Mouse (Mus musculus): ENCODE measurements at regions not wholly inside any gene's neighbourhood (a gene's known extent, or its start where the extent isn't known, plus 50 kb on each side); places are given as distances from the start of the nearest gene placed in this dataset.

DNA sequence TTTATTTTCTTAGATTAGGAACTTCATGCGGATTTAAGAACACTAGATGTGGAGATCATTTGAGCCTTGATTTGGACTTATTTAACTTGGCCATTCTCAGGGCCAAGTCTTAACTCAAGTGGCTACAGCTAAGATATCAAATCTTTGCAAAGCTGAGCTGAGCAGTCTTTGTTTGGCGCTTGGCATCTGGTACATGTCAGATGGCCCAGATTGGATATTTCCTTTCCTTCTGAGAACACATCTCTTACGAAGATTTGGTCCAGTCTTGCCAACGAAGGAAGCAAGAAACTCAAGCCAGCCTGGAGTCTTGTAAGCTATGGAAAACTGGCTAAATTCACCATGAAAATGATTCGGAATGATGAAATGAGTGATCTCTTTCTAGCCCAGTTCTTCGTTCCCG lies 59.1 kb upstream of the Cdc42ep3 start:
- no peak for DNase-seq (ENCODE audit: low read depth, low spot score)

DNA sequence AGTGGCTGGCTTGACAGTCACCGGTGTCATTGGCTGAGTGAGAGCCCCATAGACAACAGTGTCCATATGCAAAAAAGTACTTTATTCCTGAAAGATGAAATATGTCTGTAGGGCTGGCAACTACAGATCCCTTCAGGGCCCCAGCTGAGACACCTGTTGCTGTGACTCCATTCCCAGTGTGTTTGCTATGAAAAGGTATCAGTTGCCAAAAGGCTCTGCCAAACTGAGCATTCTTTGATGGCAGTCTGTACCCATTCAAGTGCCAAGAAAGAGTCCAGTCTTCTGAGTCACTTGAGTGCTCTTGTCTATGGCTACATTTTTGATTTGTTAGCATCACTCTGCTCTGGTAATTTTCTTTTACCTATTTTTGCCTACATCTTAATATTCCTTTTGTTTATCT lies 63.1 kb upstream of the Cdc42ep3 start:
- no peak for DNase-seq (ENCODE audit: low read depth, low spot score)

DNA sequence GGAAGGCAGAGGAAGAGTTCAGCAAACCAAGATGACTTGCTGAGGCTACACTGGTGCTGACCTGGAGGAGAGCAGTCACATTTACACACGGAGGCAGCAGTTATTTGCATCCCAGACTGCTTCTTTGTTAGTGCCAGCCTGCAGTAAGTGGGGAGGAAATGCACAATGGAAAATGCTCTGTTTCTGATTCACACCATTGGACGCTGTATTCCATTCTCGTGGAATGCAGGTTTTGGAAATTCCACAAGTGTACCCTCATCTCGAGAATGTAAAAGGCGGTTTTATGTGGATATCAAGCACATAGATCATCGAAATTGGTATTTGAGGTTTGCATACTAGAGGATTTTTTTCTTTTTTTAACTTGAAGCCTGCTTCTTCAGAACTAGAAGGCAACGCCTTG lies 66.7 kb upstream of the Cdc42ep3 start:
- no peak for DNase-seq (ENCODE audit: low read depth, low spot score)

DNA sequence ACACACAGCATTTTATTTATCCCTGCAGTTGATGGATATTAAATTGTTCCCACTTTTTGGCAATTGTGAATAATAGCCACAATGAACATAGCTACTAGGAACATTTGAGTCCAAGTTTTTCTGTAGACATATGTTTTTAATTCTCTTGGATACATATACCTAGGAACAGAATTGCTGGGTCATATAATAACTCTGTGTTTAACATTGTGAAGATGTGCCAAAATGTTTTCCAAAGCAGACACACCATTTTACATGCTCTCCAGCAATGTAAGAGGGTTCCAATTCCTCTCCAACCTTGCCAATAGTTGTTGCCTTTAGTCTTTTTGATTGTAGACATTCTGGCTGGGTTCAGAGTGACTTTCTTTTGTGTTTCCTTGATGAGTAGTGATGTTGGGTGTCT lies 84.3 kb upstream of the Cdc42ep3 start:
- DNase-seq (ENCODE audit: low read depth, low spot score) = no peak

DNA sequence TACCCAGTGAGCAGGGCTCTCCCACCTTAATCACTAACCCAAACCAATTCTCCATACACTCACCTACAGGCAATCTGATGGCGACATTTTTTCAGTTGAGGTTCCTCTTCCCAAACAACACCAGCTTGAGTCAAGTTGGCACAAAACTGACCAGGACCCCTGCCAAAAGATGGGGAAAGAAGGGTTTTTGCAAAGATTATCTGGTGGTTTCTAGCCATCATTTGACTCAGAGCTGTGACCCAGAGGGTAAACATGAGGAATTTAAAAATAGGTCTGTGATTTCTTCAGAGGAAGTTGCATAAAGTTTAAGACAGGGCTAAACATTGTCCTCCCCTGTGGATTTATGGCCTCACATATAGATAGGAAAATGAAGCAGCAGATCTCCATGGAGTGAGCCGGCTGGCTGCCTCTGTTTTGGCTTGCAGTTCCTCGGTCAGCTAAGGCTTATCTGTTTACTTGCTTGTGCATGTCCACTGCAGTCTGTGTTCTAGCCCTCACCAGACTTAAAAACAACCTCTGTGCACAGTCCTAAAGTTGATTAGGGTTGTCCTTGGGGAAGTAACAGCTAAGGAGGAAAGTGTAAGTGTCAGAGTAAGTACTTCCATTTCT lies 87.7 kb upstream of the Cdc42ep3 start:
- no peak for DNase-seq (ENCODE audit: low read depth, low spot score)

DNA sequence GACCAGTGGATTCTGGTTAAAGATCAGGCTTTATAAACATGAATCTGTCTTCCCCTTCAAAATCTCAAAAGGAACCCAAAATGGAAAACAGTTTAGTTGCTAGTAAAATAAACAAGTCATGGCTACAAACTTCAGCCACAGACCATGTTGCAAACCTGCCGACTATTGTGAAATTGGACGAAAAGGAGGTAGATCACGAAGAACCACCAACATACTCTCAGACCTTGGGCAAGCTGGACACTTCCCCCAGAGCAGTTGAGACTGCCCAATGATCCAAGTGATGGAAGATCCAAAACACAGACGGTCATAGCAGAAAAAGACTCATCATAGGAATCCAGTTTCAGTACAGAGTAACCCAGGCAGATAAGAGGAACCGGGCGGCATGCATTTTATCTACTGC lies 92.3 kb upstream of the Cdc42ep3 start:
- DNase-seq (ENCODE audit: low read depth, low spot score) = no peak

DNA sequence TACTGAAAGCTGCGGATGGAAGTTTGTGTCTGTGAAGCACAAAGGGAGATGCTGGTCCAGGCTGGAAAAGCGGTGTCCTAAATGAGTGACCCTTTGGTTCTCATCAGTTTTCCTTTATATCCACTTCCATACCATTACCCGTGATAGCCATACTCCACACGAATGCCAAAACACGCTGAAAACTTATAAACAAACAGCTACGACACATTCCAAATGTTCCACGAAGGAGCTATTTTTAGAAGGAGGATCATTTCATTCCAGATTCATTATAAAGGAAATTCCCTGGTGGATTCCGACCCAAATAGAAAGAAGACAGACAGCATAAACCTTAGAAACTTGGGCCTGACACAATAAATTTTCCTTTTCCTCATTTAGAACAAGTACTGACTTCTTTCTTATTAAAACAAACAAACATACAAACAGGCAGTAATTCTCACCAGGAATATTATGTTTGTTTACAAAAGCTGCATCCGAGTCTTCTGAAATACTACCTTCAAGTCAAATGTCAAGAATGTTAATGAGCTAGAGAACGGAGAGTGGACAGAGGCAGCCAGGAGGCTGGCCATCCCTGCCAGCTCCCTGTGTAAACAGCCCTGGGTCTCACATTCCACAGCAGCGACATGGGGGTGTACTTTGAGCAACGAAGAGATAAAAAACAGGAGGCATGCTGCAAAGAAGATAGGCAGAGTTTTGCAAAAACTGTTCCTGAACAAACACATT lies 96.4 kb upstream of the Cdc42ep3 start:
- no peak for DNase-seq (ENCODE audit: low read depth, low spot score)

DNA sequence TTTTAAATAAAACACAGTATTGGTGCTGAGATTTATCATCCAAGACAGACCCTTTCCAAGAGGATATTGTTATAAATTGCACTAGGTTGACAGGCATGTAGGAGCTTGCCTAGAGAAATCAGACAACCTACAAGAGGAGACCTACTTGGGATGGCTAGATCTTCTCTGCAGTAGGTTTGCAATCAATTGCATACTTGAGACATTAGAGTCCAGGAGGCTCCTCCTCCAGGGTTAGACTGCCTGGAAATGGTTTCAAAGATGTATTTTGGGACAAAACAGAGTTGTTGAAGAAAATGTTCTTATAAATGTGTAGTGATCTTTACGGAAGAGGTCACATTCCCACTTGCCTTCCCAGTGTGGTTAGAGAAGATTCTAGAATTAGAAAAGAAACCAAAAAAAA lies 98.9 kb upstream of the Cdc42ep3 start:
- DNase-seq (ENCODE audit: low read depth, low spot score) = no peak

DNA sequence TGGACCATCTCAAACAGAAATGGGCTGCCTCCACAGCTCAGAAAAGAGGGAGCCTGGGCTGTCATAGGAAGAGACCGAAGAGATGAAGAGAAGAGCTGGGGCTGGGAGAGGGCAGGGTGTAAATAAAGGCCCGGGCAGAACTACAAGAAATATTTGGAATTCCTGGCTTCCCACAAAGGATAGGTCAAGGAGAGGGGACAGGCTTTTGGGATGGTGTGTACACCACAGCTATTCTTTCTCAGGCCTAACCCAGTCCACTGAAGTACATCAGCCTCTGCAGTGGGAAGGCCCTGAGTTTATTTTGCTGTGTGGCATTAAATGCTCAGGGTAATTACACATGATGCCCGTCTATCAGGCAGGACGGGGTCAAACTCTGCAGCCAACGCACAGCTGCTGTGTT lies 99.6 kb upstream of the Cdc42ep3 start:
- DNase-seq (ENCODE audit: low read depth, low spot score) = no peak

DNA sequence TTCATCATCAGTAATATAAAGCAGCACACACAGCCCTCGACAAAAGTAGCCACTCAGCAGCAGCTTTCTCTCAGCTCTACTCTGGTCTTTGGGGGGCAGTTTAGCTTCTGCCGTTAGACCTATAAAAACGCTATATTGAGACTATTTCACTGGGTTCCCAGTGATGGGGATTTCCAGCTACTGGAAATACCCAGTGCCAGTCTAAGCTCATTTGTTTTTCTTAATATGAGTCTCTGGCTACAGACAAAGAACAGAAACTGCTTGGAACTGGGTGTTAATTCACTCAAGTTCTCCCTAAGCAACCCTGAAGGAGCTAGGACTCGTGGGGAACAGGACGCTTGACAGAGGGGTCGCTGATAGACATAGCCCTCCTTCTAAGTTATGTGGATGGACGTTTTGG lies 100.3 kb upstream of the Cdc42ep3 start:
- DNase-seq (ENCODE audit: low read depth, low spot score) = no peak

DNA sequence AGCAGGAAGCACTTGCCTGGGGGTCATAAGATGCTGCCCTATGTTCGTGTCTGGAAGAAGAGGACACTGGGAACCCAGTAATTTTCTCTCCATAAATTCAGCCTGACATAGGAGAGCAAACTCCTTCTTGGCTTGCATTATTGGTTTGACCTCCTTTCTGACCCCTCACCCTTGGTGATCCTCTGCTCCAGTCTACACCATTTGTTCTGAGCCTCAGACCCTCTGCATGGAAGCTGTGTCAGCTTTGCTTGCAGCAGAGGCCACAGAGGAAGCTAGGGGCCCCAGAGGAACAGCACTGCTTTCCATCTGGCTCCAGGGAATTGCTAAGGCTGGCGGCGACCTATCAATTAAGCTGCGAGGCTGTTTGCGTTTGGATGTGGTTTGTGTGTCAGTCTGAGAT lies 102.7 kb upstream of the Cdc42ep3 start:
- DNase-seq (ENCODE audit: low read depth, low spot score) = no peak

DNA sequence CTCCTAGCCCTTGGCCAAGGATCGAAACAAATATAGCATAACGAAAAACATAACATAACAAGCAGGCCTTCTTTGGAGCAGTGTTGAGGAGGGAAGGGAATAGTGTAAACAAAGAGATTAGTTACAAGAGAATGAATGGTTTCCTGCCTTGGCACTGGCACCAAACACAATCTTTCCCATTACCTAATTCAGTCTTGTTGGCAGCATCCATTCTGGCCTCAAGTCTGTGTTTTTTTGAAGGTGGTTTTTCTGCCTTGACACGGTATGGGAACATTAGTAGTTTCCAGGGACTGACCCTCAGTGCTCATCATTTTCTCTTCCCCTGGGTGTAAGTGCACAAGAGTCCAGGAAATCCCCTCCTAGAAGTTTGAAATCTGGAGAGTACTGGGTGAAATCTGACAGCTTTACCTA lies 106.8 kb upstream of the Cdc42ep3 start:
- no peak for DNase-seq (ENCODE audit: low read depth, low spot score)

DNA sequence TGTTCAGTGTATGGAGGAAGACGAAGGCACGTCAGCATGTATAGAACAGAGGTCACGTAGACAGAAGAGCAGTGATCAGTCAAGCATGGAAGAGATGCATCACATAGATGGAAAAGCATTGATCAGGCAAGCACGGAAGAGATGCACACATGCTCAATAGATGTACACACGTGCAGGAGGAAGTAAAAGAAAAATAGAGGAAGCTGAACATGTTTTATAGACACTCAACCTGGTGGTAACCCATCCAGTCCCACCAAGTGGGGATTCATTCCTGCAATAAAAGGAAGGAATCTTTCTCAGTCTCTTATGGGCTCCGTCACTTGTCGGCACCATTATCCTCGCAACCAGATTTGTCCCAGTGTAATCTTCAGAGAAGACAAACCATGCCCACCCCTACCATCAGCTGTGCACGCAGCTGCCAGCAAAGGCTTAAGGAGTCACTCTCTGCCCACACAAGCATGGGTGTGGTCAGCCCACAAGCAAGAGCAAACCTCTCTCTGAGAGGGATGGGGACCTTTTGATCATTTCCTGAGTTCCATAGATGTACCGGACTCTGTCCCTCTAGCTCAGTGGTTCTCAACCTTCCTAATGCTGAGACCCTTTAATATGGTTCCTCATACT lies 108.3 kb upstream of the Cdc42ep3 start:
- no peak for DNase-seq (ENCODE audit: low read depth, low spot score)

DNA sequence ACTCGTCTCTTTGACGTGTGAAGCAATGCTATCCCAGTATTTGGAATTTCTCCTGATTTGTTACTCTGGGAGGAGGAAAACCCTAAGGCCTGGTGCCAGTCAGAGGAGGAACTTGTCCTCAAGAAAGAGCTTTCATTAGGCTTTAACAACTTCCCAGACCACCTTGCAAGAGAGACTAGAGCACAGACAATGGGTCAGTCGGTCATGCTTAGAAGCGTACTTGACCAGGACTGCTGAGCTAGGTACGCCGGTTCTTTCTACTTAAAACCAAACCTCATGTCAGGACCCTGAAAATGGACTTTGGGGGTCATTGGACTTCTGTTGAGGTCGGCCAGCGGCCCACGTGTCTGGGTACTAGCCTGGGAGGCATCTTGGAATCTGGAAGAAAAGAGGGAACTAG lies 110.8 kb upstream of the Cdc42ep3 start:
- no peak for DNase-seq (ENCODE audit: low read depth, low spot score)

DNA sequence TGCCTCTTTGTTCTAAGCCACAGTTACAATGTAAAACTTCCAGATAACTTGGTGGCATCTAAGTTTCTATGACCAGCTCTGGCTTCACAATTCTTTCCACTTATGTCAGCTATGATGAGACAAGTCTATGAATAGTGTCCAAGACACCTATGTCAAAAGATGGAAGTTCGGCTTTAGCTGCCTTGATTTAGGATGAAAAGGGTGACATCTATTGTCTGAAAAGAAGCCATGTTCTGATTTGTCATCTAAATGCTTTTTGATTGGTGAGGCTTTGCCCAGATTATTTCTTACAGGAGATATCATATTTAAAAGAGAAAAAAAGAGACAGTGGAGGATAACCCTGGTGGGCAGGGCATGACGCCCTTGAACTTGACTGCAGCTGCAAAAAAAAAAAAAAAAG lies 116.7 kb upstream of the Cdc42ep3 start:
- no peak for DNase-seq (ENCODE audit: low read depth, low spot score)

DNA sequence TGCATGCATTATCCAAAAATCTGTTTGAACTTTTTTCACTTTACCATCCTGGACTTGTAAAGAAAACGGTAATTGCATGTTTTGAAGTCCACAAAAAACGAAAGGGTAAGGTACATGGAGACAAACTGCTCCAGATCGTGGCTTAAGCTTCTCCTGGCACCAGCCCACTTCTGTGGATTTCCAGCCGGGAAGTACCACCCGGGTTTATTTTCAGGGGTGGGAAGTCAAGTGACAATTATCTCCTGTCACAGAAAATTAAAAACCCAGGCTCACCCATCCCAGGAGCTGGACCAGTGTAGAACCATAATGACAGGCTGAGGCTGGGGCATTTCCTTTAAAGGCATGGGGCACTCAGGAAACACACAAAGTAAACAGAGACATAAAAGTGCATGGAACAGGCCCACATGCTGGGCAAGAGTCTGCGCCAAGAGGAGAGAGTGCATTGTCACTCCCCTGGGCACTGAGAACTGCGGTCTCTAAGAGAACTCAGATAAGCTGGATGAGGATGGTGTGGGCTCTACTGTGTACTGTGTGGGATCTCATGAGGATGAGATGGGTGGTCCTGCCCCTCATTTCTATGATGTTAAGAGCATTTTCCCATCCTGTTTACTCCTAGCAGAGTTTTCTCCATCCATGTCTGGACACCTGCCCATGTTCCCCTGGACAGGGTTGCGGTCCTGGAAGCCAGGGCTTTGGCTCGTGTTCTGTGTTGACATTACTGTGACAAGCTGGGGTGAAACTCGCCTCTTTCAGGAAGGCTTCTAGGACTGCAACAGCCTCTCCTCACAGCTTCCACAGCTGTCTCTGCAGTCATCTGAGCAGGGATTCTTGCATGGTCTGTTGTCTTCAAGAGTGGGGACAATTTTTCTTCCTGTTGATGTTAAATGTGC lies 117.5 kb upstream of the Cdc42ep3 start:
- DNase-seq (ENCODE audit: low read depth, low spot score) = peak; percentile 29

DNA sequence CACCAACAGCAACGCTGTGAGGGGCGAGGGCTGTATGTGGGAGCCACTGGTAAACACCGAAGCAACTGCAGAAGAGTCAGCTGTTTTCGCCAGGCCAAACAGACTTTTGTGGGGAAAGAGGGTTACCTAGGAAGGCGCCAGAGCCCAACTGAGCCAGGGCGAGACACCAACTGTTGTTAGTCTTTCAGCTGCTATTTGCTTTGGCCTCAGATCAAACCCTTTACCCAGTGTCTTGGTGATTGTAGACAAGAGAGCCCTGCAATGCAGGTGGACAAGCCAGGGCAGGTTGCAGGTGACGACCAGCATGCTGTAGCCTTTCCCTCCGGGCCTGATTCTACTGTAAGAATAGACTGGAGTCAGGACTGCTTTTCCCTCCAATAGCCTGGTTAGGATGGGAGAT lies 121.8 kb upstream of the Cdc42ep3 start:
- DNase-seq (ENCODE audit: low read depth, low spot score) = no peak

DNA sequence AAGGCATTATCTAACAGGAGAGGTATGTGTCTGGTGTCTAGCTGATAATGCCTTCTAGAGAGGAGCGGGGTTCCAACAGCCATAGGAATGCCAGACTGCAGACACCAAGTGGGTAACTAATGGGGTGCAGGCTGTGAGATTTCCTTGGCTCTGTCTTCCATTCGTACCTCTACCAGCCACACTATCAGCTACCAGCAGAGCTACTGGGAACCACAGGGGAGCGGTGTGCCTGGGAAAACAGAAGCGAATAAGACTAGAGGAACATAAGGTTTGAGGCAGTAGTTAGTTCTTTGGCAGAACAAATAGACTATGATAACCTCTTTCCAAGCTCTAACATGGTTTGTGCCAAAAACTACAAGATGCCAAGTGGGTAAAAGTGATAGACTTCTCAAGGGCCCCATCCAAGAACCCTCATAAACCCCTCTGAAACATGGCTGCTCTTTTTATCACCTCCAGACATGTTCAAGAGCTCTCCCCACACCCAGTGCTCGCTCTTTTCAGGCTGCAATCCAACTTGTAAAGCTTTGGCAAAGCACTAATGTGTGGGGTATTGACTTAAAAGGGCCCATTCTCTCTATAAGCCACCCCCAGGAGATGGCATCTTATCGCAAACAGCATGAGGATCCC lies 126.3 kb upstream of the Cdc42ep3 start:
- DNase-seq (ENCODE audit: low read depth, low spot score) = no peak

DNA sequence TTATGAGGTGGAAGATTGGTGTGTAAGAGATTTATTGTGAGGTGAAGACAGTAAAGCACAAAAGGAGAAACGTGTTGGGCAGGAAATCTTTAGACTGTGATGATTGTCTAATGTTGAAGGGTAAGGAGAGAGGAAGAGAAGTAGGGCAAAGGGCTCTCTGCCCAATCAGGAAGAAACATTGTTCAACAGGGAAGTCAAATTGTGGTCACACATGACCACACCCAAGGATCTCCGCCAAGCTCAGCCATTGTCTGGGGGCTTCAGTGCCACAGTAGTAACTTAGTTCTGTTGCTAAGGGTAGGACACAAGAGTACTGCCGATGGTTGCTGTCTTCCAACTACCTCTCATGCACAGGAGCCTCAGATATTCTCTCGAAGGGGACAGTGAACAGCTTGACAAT lies 127.0 kb upstream of the Cdc42ep3 start:
- no peak for DNase-seq (ENCODE audit: low read depth, low spot score)

DNA sequence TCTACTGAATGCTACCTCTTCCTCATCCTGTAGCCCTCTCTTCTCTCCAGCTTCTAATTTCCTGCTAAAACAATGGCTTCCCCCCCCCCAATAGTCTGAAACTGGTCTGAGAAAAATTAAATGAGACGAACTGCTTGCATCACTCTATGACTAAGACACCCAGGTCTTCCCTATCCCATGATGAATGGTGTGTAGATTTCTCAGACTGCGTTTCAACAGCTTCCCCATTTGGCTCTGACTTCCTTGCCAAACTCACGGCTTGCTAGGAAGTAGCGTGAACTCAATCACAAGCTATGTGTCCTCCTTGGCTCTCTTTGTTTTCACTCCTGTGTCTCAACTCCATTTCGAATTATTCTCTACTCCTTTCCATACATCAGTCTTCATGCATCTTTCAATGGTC lies 126.4 kb upstream of the Rmdn2 start:
- DNase-seq (ENCODE audit: low read depth, low spot score) = no peak

DNA sequence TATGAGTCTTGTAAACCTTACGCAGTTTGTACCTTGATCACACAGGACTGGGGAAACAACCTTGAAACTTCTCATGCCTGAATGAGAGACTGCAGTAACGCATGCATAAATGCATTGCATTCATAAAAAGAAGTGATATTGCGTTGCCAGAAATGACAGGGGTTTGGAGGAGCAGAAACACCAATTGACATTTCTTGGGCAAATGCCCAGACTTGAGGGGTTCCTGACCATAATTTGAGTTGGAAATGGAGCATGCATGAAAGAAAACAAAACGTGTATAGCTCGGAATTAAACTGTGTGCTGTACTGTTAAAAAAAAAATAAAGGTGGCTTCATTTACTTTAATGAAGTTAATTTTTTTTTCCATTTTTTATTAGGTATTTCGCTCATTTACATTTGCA lies 122.4 kb upstream of the Rmdn2 start:
- DNase-seq (ENCODE audit: low read depth, low spot score) = no peak

DNA sequence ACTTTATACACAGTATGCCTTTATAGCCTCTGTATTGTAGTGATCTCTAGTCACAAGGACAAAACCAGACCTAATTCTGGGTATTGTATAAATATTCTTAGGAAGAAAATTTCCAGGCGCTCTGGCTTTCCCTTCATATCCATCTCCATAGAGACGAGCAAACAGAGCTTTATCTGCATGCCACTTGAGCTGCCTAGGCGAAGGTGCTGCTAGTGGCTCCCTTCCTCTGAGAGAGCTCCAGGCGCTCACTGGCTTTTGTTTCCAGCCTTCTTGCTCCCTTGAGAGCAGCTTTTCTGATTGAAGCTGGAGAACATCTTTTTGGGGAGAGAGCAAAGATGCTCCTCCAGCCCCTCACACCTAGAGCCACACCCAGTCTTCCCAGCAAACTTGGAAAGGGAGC lies 114.0 kb upstream of the Rmdn2 start:
- no peak for DNase-seq (ENCODE audit: low read depth, low spot score)

Data from retina, adult 2 months (tissue).